Mouse (Mus musculus) heart, embryonic 11.5 days (tissue): Measurements from ENCODE around the gene Fkbp9. TPM values are rescaled to one million over a fixed set of nuclear protein-coding genes. Genes with fewer than 3 reads are reported as not detected.

Experiments
- polyA plus RNA-seq: library from polyadenylated mRNA; unstranded; fragments of >200 nt; fragmentation: Nextera tagmentation; extraction: Ambion mirVana; gene quantifications from 2 replicates; pipeline ENCODE4 v1.2.1, GENCODE M21; 2014

Gene Fkbp9
- polyA plus RNA-seq, 1 experiment from 2014 or later: 114 TPM

Other genes with a start within 250 kb of the Fkbp9 start
- 102 and 103 TPM in 2 replicates for gene Lsm5, start 127.3 kb upstream of the Fkbp9 start, polyA plus RNA-seq
- gene Avl9, start 117.2 kb upstream of the Fkbp9 start, polyA plus RNA-seq: 10.0 and 11.1 TPM in 2 replicates
- gene Kbtbd2, start 34.2 kb upstream of the Fkbp9 start, polyA plus RNA-seq: 31.7 and 34.0 TPM in 2 replicates
- gene Nt5c3, start 91.9 kb downstream of the Fkbp9 start, polyA plus RNA-seq: 79.1 and 82.5 TPM in 2 replicates
- 0.20 and 0.21 TPM in 2 replicates for gene Vmn1r4, start 92.0 kb downstream of the Fkbp9 start, polyA plus RNA-seq
- gene Vmn1r5, start 138.2 kb downstream of the Fkbp9 start, polyA plus RNA-seq: not detected in 2 replicates
- gene Vmn1r6, start 165.2 kb downstream of the Fkbp9 start, polyA plus RNA-seq: not detected in 2 replicates
- gene Vmn1r7, start 193.3 kb downstream of the Fkbp9 start, polyA plus RNA-seq: not detected in 2 replicates
- gene Vmn1r8, start 200.2 kb downstream of the Fkbp9 start, polyA plus RNA-seq: not detected in 2 replicates
- gene Vmn1r9, start 234.7 kb downstream of the Fkbp9 start, polyA plus RNA-seq: not detected in 2 replicates